Mouse (Mus musculus) lung, postnatal 0 days (tissue): ENCODE data around the gene Aars. TPM values are rescaled to one million over a fixed set of nuclear protein-coding genes. Genes with fewer than 3 reads are reported as not detected.
"Not testable (repeated sequence)": the region's sequence is repeated elsewhere in the genome, so short reads cannot be mapped to it uniquely, and the experiment has no call there.

Experiments used
- ATAC-seq: fragments of 200-750 bp; cut with Nextera tagmentation; 2 replicates; pipeline ENCODE4 v1.8.0; 2017; ENCODE audit warnings: moderate library complexity
- DNase-seq: peaks from one replicate; pipeline ENCODE4 v3.0.0-alpha.2; 2016; ENCODE audit warnings: low spot score
- H3K27ac ChIP-seq: fragments of 300-500 bp; sonication (generic); 2 replicates; pipeline ENCODE4 v1.5.1; 2014; ENCODE audit warnings: antibody characterized with exemption, mild to moderate bottlenecking, low read length, mixed read lengths
- H3K27me3 ChIP-seq: fragments of 300-500 bp; sonication (generic); replicated peaks from 2 replicates; pipeline ENCODE4 v1.6.1; 2014; ENCODE audit warnings: low read length, mixed read lengths; ENCODE audit not compliant: insufficient read depth
- H3K36me3 ChIP-seq: fragments of 300-500 bp; sonication (generic); 2 replicates; pipeline ENCODE4 v1.6.1; 2014; ENCODE audit warnings: low read length, mixed read lengths; ENCODE audit not compliant: insufficient read depth
- H3K4me1 ChIP-seq: fragments of 300-500 bp; sonication (generic); 2 replicates; pipeline ENCODE4 v1.6.1; 2014; ENCODE audit warnings: antibody characterized with exemption, low read depth, low read length, mixed read lengths; ENCODE audit not compliant: insufficient read depth
- H3K4me2 ChIP-seq: fragments of 300-500 bp; sonication (generic); replicated peaks from 2 replicates; pipeline ENCODE4 v1.6.1; 2014; ENCODE audit warnings: low read depth, mild to moderate bottlenecking, low read length, moderate library complexity, mixed read lengths
- H3K4me3 ChIP-seq: fragments of 300-500 bp; sonication (generic); 2 replicates; pipeline ENCODE4 v1.5.1; 2014; ENCODE audit warnings: low read depth, low read length
- H3K9ac ChIP-seq: fragments of 300-500 bp; sonication (generic); replicated peaks from 2 replicates; pipeline ENCODE4 v1.6.1; 2014; ENCODE audit warnings: low read depth, mild to moderate bottlenecking
- H3K9me3 ChIP-seq: fragments of 300-500 bp; sonication (generic); 2 replicates; pipeline ENCODE4 v1.6.1; 2016; ENCODE audit warnings: low read length, mixed read lengths
- CTCF ChIP-seq: IDR thresholded peaks from 2 replicates; pipeline ENCODE4 v1.5.1; 2016; ENCODE audit warnings: antibody characterized with exemption, mild to moderate bottlenecking
- EP300 ChIP-seq: IDR thresholded peaks from 2 replicates; pipeline ENCODE4 v1.6.1; 2016; ENCODE audit warnings: antibody characterized with exemption, mild to moderate bottlenecking, control low read depth
- WGBS: fragments of 180-500 bp; shearing (Covaris S2); extraction: QIAGEN DNeasy Blood & Tissue Kit; methylation state at CpG from one replicate; pipeline ENCODE4 v1.1.7; 2014; 5-methylcytosine and 5-hydroxymethylcytosine counted together
- polyA plus RNA-seq: library from polyadenylated mRNA; unstranded; fragments of >200 nt; fragmentation: Nextera tagmentation; extraction: Ambion mirVana; gene quantifications from 2 replicates; pipeline ENCODE4 v1.2.1, GENCODE M21; 2015

Aars gene
- polyA plus RNA-seq, 1 experiment from 2014 or later, result 25.2 TPM

GRCm38 (mm10) chr8:111079461-111079860 is 46.5 kb downstream of the Aars start:
- DNase-seq (no peak), ATAC-seq (no peak)
- Histone ChIP-seq H3K27me3 (no peaks in the 10 kb centered on the region), H3K27ac (no peak overlapping the region), H3K9ac (no peak overlapping the region), H3K9me3 (no peaks in the 10 kb centered on the region), H3K36me3 (no peaks in the 10 kb centered on the region), H3K4me2 (no peak overlapping the region), H3K4me3 (no peak overlapping the region), H3K4me1 (no peaks in the 10 kb centered on the region)
- no peak for TF ChIP-seq CTCF
- no peak for TF ChIP-seq EP300
- 56% methylated on average over 5 of the region's 5 CpGs for WGBS

- 40% methylated on average over 6 of the region's 6 CpGs for WGBS
- no peaks in the 10 kb centered on the region for H3K4me1 ChIP-seq
- DNase-seq (peak; percentile 51), ATAC-seq (no peak)
- TF ChIP-seq EP300 (no peak), CTCF (peak; percentile 68)
- H3K9ac ChIP-seq, result no peak overlapping the region
- no peaks in the 10 kb centered on the region for H3K9me3 ChIP-seq
- H3K27ac ChIP-seq, result no peak overlapping the region
- H3K4me2 ChIP-seq, result no peak overlapping the region
- H3K4me3 ChIP-seq, result no peak overlapping the region
- no peaks in the 10 kb centered on the region for H3K27me3 ChIP-seq
- no peaks in the 10 kb centered on the region for H3K36me3 ChIP-seq
Observed at GRCm38 (mm10) chr8:111079861-111080271, 46.9 kb downstream of the Aars start.

GRCm38 (mm10) chr8:111081580-111082258 is 48.8 kb downstream of the Aars start:
- 56% methylated on average over 12 of the region's 12 CpGs for WGBS
- Histone ChIP-seq H3K4me2 (no peak overlapping the region), H3K36me3 (no peaks in the 10 kb centered on the region), H3K4me1 (no peaks in the 10 kb centered on the region), H3K9me3 (no peaks in the 10 kb centered on the region), H3K4me3 (no peak overlapping the region), H3K27ac (no peak overlapping the region), H3K27me3 (no peaks in the 10 kb centered on the region), H3K9ac (no peak overlapping the region)
- ATAC-seq (no peak), DNase-seq (no peak)
- TF ChIP-seq EP300, result no peak
- TF ChIP-seq CTCF, result no peak

GRCm38 (mm10) chr8:111083936-111084335 is 51.0 kb downstream of the Aars start:
- WGBS, result 85% methylated on average over 5 of the region's 5 CpGs
- not testable (repeated sequence) for H3K27me3 ChIP-seq

DNA sequence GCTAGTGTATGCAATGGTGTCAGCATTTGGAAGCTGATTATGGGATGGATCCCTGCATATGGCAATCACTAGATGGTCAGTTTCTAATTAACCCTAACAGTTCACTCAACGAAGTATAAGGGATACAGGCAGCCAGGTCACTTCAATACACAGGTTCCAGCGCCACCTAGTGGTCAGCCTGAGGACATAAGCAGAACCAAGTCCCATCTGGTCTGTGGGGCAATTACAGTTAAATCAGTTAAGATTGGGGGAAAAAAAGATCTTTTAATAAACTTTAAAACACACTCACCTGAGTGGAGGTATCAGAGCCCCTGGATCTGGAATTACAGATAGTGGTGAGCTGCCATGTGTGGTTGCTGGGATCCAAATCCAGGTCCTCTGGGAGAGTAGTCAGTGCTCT is 57.2 kb downstream of the Aars start:
- no peak overlapping the region for H3K4me2 ChIP-seq
- no peak overlapping the region for H3K9ac ChIP-seq
- TF ChIP-seq EP300 (no peak), CTCF (peak; percentile 89)
- H3K36me3 ChIP-seq, result no peaks in the 10 kb centered on the region
- H3K4me1 ChIP-seq, result no peaks in the 10 kb centered on the region
- DNase-seq, result peak; percentile 89
- no peaks in the 10 kb centered on the region for H3K27me3 ChIP-seq
- 2% methylated on average over 2 of the region's 2 CpGs for WGBS
- no peaks in the 10 kb centered on the region for H3K9me3 ChIP-seq
- no peak overlapping the region for H3K27ac ChIP-seq
- ATAC-seq, result no peak
- H3K4me3 ChIP-seq, result no peak overlapping the region

More at GRCm38 (mm10) chr8:111083936-111084335, 51.0 kb downstream of the Aars start:
- not testable (repeated sequence) for ATAC-seq, H3K9me3 ChIP-seq, DNase-seq, H3K4me3 ChIP-seq, H3K36me3 ChIP-seq, H3K27ac ChIP-seq, H3K4me2 ChIP-seq, H3K9ac ChIP-seq, H3K4me1 ChIP-seq

GRCm38 (mm10) chr8:111091706-111092105 is 58.8 kb downstream of the Aars start:
- H3K27ac ChIP-seq, result no peak overlapping the region
- 70% methylated on average over 7 of the region's 7 CpGs for WGBS
- ATAC-seq, result no peak
- H3K27me3 ChIP-seq, result no peaks in the 10 kb centered on the region
- DNase-seq, result no peak
- H3K4me1 ChIP-seq, result peaks cover 6% of the 10 kb centered on the region; the same call in 1 of the 2 replicates
- H3K9ac ChIP-seq, result no peak overlapping the region
- no peaks in the 10 kb centered on the region for H3K9me3 ChIP-seq
- TF ChIP-seq EP300 (no peak), CTCF (no peak)
- H3K36me3 ChIP-seq, result no peaks in the 10 kb centered on the region
- H3K4me3 ChIP-seq, result no peak overlapping the region
- H3K4me2 ChIP-seq, result no peak overlapping the region

DNA sequence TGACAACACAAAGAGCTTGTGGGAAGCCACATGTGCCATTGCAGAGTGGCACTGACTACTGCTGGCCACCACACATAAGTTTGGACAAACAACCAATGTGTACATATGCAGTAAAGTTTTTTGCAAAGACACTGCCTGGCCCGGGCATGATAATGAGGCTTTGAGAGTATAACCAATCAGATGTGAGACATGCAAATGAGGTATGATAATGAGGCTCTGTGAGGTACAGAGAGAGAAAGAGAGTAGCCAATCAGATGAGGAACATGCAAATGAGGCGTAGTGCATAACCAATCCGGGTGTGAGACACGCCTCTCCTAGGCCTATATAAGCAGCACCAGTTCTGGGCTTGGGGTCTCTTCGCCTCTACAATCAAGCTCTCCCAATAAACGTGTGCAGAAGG is 59.4 kb downstream of the Aars start, which contains the start of gene Clec18a:
Gene Clec18a, minus strand, starts transcription at position 101 of the 400 bp plus-strand sequence.
- not testable (repeated sequence) for H3K4me2 ChIP-seq, H3K9me3 ChIP-seq, ATAC-seq, H3K27ac ChIP-seq, H3K4me3 ChIP-seq, H3K4me1 ChIP-seq, DNase-seq, H3K36me3 ChIP-seq, H3K9ac ChIP-seq, H3K27me3 ChIP-seq
- WGBS, result 90% methylated on average over 4 of the region's 6 CpGs
